Mouse (Mus musculus): ENCODE results near the gene Actl6b. TPM values are rescaled to one million over a fixed set of nuclear protein-coding genes. Genes with fewer than 3 reads are reported as not detected.
A peak's percentile ranks its signal among the peaks of the same experiment; 100 is the strongest.

The Actl6b gene
- 4.5 and 5.1 TPM in 2 replicates for polyA plus RNA-seq (2015; fragmentation: Nextera tagmentation; extraction: Ambion mirVana)

DNA sequence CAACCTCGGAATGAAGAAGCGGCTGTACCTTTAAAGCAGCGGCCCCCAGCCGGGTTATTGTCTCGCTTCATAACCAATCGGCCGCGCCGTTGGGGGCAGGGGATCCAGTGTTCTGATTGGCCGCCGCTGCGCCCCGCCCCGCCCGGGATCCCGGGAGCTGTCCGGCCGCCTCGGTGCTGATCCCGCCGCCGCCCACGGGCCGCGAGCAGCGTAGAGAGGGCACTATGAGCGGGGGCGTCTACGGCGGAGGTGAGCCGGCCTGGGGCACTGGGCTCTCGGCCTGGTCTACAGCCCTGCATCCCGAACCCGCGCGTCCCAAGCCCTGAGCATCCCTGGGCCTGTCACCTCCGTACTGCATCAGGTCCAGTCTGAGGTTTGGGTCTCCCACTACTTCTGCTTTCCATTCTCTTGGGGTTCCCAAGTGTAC, at the start of gene Actl6b:
Gene Actl6b (plus strand): TSS at position 107 of the 427 bp plus-strand sequence.
- peaks cover 14% of the 10 kb centered on the region; the same call in 1 of the 2 replicates for H3K27me3 ChIP-seq (replicated peaks)
- ATAC-seq (ENCODE audit: insufficient read depth, low FRiP score, low read depth), result peak; percentile 68; the same call in 1 of the 2 replicates
- H3K4me3 ChIP-seq (replicated peaks), result peak within 1 kb of the TSS; percentile 8; the same call in 1 of the 2 replicates
- H3K36me3 ChIP-seq, result no peaks in the 10 kb centered on the region
- WGBS, result under 1% methylated on average over 37 of the region's 37 CpGs
- no peaks in the 10 kb centered on the region for H3K4me1 ChIP-seq
- H3K9me3 ChIP-seq, result no peaks in the 10 kb centered on the region
- H3K27ac ChIP-seq, result no peak within 1 kb of the TSS
- H3K9ac ChIP-seq, result no peak within 1 kb of the TSS
- peak within 1 kb of the TSS; percentile 47 for H3K4me2 ChIP-seq

DNA sequence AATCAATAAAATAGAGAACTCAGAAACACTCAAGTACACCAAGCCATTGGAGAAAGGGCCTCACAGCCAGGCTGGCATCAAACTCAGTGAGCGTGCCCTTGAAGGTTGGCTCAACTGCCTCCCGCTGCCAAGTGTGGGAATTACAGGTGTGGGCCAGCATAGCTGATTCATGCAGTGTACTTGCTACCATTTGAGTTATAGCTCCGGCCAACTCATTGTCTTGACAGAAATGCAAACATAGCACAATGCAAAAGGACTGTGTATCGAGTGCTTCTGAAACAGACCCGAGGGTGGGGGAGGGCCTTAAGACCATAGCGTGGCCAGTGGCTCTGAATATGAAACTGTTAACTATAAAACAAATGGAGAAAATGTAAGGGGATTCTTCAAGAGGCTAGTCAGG, 49.3 kb upstream of the Actl6b start:
- H3K27ac ChIP-seq, result no peak overlapping the region
- no peaks in the 10 kb centered on the region for H3K9me3 ChIP-seq
- no peak overlapping the region for H3K4me2 ChIP-seq
- no peak overlapping the region for H3K9ac ChIP-seq
- 71% methylated on average over 6 of the region's 6 CpGs for WGBS
- H3K36me3 ChIP-seq, result peaks cover 6% of the 10 kb centered on the region; the same call in 1 of the 2 replicates
- no peak overlapping the region for H3K4me3 ChIP-seq (replicated peaks)
- ATAC-seq (ENCODE audit: insufficient read depth, low FRiP score, low read depth), result no peak
- peaks cover 15% of the 10 kb centered on the region for H3K4me1 ChIP-seq
- H3K27me3 ChIP-seq (replicated peaks), result no peaks in the 10 kb centered on the region

GRCm38 (mm10) chr5:137510014-137510501, 43.3 kb upstream of the Actl6b start:
- Histone ChIP-seq H3K27ac (peak overlapping the region; percentile 80), H3K9ac (peak overlapping the region; percentile 95), H3K4me3 (replicated peaks) (peak overlapping the region; percentile 90), H3K4me2 (peak overlapping the region; percentile 81), H3K4me1 (peaks cover 22% of the 10 kb centered on the region), H3K9me3 (no peaks in the 10 kb centered on the region), H3K36me3 (no peaks in the 10 kb centered on the region), H3K27me3 (replicated peaks) (no peaks in the 10 kb centered on the region)
- peak; percentile 61 for ATAC-seq (ENCODE audit: insufficient read depth, low FRiP score, low read depth)
- 1% methylated on average over 34 of the region's 52 CpGs for WGBS

DNA sequence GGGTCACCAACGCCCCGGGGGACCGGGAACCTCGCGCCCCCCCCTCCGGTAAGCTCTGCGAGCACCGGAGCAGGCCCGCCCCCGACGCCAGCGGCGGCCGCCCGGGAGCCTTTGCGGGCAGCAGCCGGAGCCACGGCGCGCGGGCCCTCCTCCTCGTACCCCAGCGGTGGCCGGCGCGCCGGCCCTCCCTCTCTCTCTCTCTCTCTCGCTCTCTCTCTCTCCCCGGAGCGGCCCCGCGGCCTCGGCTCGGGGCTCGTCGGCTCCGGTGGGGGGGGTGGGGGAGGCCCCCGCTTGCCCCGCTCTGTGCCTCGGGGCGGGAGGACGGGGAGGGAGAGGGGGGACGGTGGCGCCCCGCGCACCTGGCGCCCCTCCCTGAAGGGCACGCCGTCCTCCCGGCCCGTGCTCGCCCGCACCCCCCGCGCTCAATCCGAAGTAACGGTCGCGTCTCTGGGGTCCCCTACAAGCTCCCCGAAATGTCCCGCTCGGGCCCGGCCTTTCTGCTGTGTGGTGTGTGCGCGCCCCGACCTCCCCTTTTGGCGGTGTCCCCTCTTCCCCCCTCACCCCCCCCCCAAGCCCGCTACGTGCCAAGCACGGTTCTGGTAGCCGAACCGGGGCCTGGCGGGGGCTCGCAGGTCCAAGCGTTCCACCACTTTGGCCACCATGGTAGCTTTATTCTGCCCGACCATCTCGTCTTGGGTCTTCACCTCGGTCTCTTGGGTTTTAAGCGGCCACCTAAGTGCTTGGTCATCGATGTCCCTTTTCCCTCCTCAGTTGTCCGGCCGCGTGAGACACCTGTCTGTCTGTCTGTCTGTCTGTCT, 42.5 kb upstream of the Actl6b start:
- Histone ChIP-seq H3K4me3 (replicated peaks) (peak overlapping the region; percentile 90), H3K9ac (peak overlapping the region; percentile 95), H3K4me1 (peaks cover 24% of the 10 kb centered on the region), H3K9me3 (no peaks in the 10 kb centered on the region), H3K27ac (peak overlapping the region; percentile 80), H3K36me3 (no peaks in the 10 kb centered on the region), H3K4me2 (peak overlapping the region; percentile 81), H3K27me3 (replicated peaks) (no peaks in the 10 kb centered on the region)
- 2% methylated on average over 44 of the region's 83 CpGs for WGBS
- peak; percentile 40 for ATAC-seq (ENCODE audit: insufficient read depth, low FRiP score, low read depth)

GRCm38 (mm10) chr5:137511706-137512105, 41.6 kb upstream of the Actl6b start:
- Histone ChIP-seq H3K9me3 (no peaks in the 10 kb centered on the region), H3K27ac (no peak overlapping the region), H3K27me3 (replicated peaks) (no peaks in the 10 kb centered on the region), H3K4me1 (peaks cover 24% of the 10 kb centered on the region), H3K4me2 (peak overlapping the region; percentile 81), H3K9ac (no peak overlapping the region), H3K36me3 (no peaks in the 10 kb centered on the region), H3K4me3 (replicated peaks) (peak overlapping the region; percentile 90)
- WGBS, result 57% methylated on average over 3 of the region's 3 CpGs
- no peak for ATAC-seq (ENCODE audit: insufficient read depth, low FRiP score, low read depth)

DNA sequence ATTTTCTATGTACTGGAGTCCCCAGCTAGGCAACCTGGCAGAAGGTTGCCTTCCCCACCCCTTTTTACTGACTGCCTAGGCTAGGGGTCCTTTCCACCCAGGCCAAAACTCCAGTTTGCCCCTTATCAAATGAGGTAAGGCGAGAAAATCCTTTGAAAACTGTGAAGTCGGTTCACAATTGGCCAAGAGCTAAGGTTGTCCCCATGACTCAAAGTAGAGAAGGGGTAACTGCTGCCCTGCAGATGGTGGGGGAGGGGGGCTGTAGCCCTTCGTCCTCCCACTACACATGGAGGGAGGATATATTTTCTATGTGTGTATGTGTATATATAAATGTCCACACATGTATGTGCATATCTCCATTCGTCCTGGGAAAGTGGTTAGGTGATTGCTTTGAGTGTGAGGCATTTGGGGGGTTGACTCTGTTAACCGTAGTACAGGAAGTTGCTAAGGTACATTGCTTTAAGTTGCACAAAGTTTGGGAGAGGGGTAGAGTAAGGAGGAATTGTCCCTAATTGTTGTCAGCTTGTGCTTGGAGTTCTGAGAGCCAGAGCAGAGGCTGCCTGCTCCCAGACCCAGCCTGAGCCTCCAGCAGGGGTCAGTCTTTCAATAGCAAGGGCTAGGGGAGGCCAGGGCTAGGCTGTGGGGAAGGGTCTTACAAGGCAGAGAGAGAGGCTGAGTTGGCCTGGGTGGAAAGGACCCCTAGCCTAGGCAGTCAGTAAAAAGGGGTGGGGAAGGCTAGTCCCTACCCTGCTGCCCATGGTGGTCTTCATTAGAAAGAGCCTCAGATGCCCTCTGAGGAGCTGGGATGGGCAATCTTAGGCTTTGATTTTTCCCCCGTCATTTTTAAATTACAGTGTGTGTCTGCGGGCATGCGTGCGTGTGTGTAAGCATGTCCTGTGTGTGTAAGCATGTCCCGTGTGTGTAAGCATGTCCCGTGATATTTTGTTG, 40.2 kb upstream of the Actl6b start:
- 75% methylated on average over 11 of the region's 11 CpGs for WGBS

GRCm38 (mm10) chr5:137513951-137514721, 39.2 kb upstream of the Actl6b start:
- Histone ChIP-seq H3K27ac (no peak overlapping the region), H3K4me1 (peaks cover 24% of the 10 kb centered on the region), H3K9me3 (no peaks in the 10 kb centered on the region), H3K4me3 (replicated peaks) (no peak overlapping the region), H3K27me3 (replicated peaks) (no peaks in the 10 kb centered on the region), H3K4me2 (no peak overlapping the region), H3K36me3 (peaks cover 7% of the 10 kb centered on the region), H3K9ac (no peak overlapping the region)
- WGBS, result 84% methylated on average over 12 of the region's 12 CpGs
- no peak for ATAC-seq (ENCODE audit: insufficient read depth, low FRiP score, low read depth)

More for the DNA sequence above, 40.2 kb upstream of the Actl6b start:
- Histone ChIP-seq H3K27ac (no peak overlapping the region), H3K27me3 (replicated peaks) (no peaks in the 10 kb centered on the region), H3K4me2 (no peak overlapping the region), H3K36me3 (no peaks in the 10 kb centered on the region), H3K4me1 (peaks cover 24% of the 10 kb centered on the region), H3K9ac (no peak overlapping the region), H3K9me3 (no peaks in the 10 kb centered on the region), H3K4me3 (replicated peaks) (no peak overlapping the region)
- no peak for ATAC-seq (ENCODE audit: insufficient read depth, low FRiP score, low read depth)

- ATAC-seq (ENCODE audit: insufficient read depth, low FRiP score, low read depth), result no peak
- no peak overlapping the region for H3K4me3 ChIP-seq (replicated peaks)
- H3K4me1 ChIP-seq, result peaks cover 24% of the 10 kb centered on the region
- no peak overlapping the region for H3K9ac ChIP-seq
- no peaks in the 10 kb centered on the region for H3K27me3 ChIP-seq (replicated peaks)
- H3K36me3 ChIP-seq, result peaks cover 13% of the 10 kb centered on the region
- 94% methylated on average over 3 of the region's 3 CpGs for WGBS
- H3K27ac ChIP-seq, result no peak overlapping the region
- H3K9me3 ChIP-seq, result no peaks in the 10 kb centered on the region
- no peak overlapping the region; the same call in 1 of the 2 replicates for H3K4me2 ChIP-seq
Measured at GRCm38 (mm10) chr5:137514811-137515210, 38.5 kb upstream of the Actl6b start.

GRCm38 (mm10) chr5:137518436-137518835, 34.9 kb upstream of the Actl6b start, which contains the start of gene Gigyf1:
Gigyf1 (plus strand) TSS chr5:137518548.
- Histone ChIP-seq H3K27me3 (replicated peaks) (no peaks in the 10 kb centered on the region), H3K4me1 (0 out of 2 replicates have a peak, but pooled peaks cover 7% of the 10 kb centered on the region), H3K36me3 (peaks cover 49% of the 10 kb centered on the region), H3K4me2 (no peak within 1 kb of the TSS), H3K9me3 (no peaks in the 10 kb centered on the region), H3K27ac (no peak within 1 kb of the TSS), H3K9ac (no peak within 1 kb of the TSS), H3K4me3 (replicated peaks) (no peak within 1 kb of the TSS)
- no peak for ATAC-seq (ENCODE audit: insufficient read depth, low FRiP score, low read depth)
- 76% methylated on average over 5 of the region's 5 CpGs for WGBS

DNA sequence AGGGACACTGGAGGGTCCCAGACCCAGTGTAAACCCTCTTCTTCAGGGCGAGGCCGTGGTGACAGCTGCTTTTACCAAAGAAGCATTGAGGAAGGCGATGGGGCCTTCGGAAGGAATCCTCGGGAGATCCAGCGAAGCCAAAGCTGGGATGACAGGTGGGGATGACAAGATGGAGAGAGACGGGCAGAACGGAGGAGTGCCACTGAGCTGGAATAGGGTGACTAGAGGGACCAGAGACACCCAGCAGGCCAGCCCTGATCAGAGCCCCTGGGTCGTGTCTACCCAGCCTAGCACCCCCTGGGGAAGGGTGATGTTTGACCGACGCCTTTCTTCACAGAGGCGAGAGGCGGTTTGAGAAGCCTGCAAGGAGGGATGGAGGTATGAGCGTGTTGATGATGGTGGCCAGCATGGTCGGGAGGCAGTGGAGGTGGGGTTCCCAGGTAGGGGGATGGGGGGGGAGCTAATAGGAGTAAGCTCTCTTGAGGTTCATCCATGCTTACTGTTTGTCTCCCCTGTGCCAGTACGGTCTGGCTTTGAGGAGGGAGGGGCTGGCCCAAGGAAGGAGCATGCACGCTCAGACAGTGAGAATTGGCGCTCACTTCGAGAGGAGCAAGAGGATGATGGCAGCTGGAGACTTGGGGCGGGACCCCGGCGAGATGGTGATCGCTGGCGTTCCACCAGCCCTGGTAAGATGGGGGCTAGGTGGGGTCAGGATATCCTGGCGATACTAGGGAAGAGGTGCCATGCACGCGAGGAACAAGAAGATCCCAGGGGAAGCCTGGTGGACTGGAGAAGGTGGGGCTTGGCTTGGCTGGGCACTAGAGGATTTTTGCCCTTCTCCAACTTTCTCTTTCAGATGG, 33.4 kb upstream of the Actl6b start:
- Histone ChIP-seq H3K9me3 (no peaks in the 10 kb centered on the region), H3K27ac (no peak overlapping the region), H3K36me3 (peaks cover 64% of the 10 kb centered on the region), H3K4me3 (replicated peaks) (no peak overlapping the region), H3K4me2 (no peak overlapping the region), H3K27me3 (replicated peaks) (no peaks in the 10 kb centered on the region), H3K9ac (no peak overlapping the region), H3K4me1 (0 out of 2 replicates have a peak, but pooled peaks cover 4% of the 10 kb centered on the region)
- no peak for ATAC-seq (ENCODE audit: insufficient read depth, low FRiP score, low read depth)
- 88% methylated on average over 27 of the region's 27 CpGs for WGBS
